12 mouse cellular contexts compared by ENCODE assay signal in genomic region chr17:28823004-28823745, GRCm38 (mm10). TPM values are rescaled to one million over a fixed set of nuclear protein-coding genes. Genes with fewer than 3 reads are reported as not detected.
A peak's percentile ranks its signal among the peaks of the same experiment; 100 is the strongest.
DNase-seq lines count a peak whose midpoint lies in the region; ATAC-seq and TF ChIP-seq lines count a peak whose summit lies in the region.
"Had no signal": no experiment of that assay in that cellular context is flagged by ENCODE, and none has a peak within 500 bp of the region (broad histone marks: within the 10 kb centered on the region; RNA-seq: fewer than 3 reads in every experiment).

No protein-coding gene starts in this region.

- H3K27ac ChIP-seq in heart, embryonic 13.5 days (replicated peaks), result no peak overlapping the region
- peak overlapping the region; percentile 92 for H3K27ac ChIP-seq in bone marrow, adult 2 months (ENCODE audit: control insufficient read depth, insufficient read depth, low read depth, low read length, poor library complexity)
- H3K27ac ChIP-seq in liver, postnatal 0 days (ENCODE audit: low read depth), result peak overlapping the region; percentile 92
- no peak overlapping the region for H3K27ac ChIP-seq in neural tube, embryonic 15.5 days (replicated peaks)
- H3K27ac ChIP-seq: limb, embryonic 15.5 days; neural tube, embryonic 13.5 days had no signal

- ATAC-seq in heart, embryonic 13.5 days (ENCODE audit: extremely low read depth, insufficient number of reproducible peaks, low FRiP score, low TSS enrichment), result peak; percentile 37; the same call in 1 of the 2 replicates
- ATAC-seq in liver, postnatal 0 days, result peak; percentile 99
- no peak for ATAC-seq in neural tube, embryonic 15.5 days (ENCODE audit: low FRiP score)
- no peak for ATAC-seq in activated CD4-positive, CD25-positive, alpha-beta regulatory T cell, adult 4 months
- ATAC-seq: CD4-positive, CD25-positive, alpha-beta regulatory T cell, adult 4 months had no signal

- WGBS in heart, embryonic 13.5 days, result 80% methylated on average over 13 of the region's 13 CpGs
- WGBS in bone marrow, adult 2 months, result 71% methylated on average over 13 of the region's 13 CpGs
- 69% methylated on average over 13 of the region's 13 CpGs for WGBS in liver, postnatal 0 days (ENCODE audit: insufficient replicate concordance)
- WGBS in neural tube, embryonic 15.5 days, result 91% methylated on average over 13 of the region's 13 CpGs

- DNase-seq in heart, adult 11 months, result no peak
- peak; percentile 83 to 87 for DNase-seq in cerebellum, postnatal 14 days
- DNase-seq in liver, postnatal 0 days, result peak; percentile 77
- no peak for DNase-seq in right cerebral cortex, adult 2 months (ENCODE audit: low spot score in 2 of 2)

- no peak for TF ChIP-seq CTCF in bone marrow, adult 2 months (IDR thresholded peaks at IDR 0.05; ENCODE audit: control insufficient read depth, insufficient read depth, low read length)
- no peak for TF ChIP-seq CTCF in liver, postnatal 0 days (IDR thresholded peaks at IDR 0.05; ENCODE audit: low read depth)

- H3K4me3 ChIP-seq in heart, embryonic 13.5 days, result no peak overlapping the region
- peak overlapping the region; percentile 68 for H3K4me3 ChIP-seq in bone marrow, adult 2 months (replicated peaks; ENCODE audit: control insufficient read depth, low read depth, low read length)
- H3K4me3 ChIP-seq in liver, postnatal 0 days (ENCODE audit: low read depth, low read length), result peak overlapping the region; percentile 43
- no peak overlapping the region for H3K4me3 ChIP-seq in neural tube, embryonic 15.5 days (replicated peaks)
- H3K4me3 ChIP-seq: limb, embryonic 15.5 days; neural tube, embryonic 13.5 days had no signal

- no peaks in the 10 kb centered on the region for H3K27me3 ChIP-seq in heart, embryonic 13.5 days (replicated peaks)
- H3K27me3 ChIP-seq in liver, postnatal 0 days (ENCODE audit: insufficient read depth, low read length), result no peaks in the 10 kb centered on the region
- no peaks in the 10 kb centered on the region for H3K27me3 ChIP-seq in neural tube, embryonic 15.5 days (replicated peaks)
- H3K27me3 ChIP-seq: limb, embryonic 15.5 days; neural tube, embryonic 13.5 days had no signal

- H3K4me1 ChIP-seq in heart, embryonic 13.5 days, result peaks cover 19% of the 10 kb centered on the region
- H3K4me1 ChIP-seq in bone marrow, adult 2 months (ENCODE audit: control insufficient read depth, insufficient read depth, low read length), result peaks cover 5% of the 10 kb centered on the region; the same call in 1 of the 2 replicates
- H3K4me1 ChIP-seq in liver, postnatal 0 days (ENCODE audit: insufficient read depth), result peaks cover 28% of the 10 kb centered on the region
- H3K4me1 ChIP-seq in neural tube, embryonic 15.5 days, result no peaks in the 10 kb centered on the region
- H3K4me1 ChIP-seq: limb, embryonic 15.5 days; neural tube, embryonic 13.5 days had no signal

- peak; percentile 86 for TF ChIP-seq POLR2A in bone marrow, adult 2 months (IDR thresholded peaks at IDR 0.05; ENCODE audit: borderline replicate concordance, control insufficient read depth, low read depth, low read length)

- no peak overlapping the region for H3K9ac ChIP-seq in heart, embryonic 13.5 days
- peak overlapping the region; percentile 73 for H3K9ac ChIP-seq in liver, postnatal 0 days (replicated peaks)
- no peak overlapping the region for H3K9ac ChIP-seq in neural tube, embryonic 15.5 days (replicated peaks)
- H3K9ac ChIP-seq: limb, embryonic 15.5 days; neural tube, embryonic 13.5 days had no signal

- peak overlapping the region; percentile 38; the same call in 1 of the 2 replicates for H3K4me2 ChIP-seq in heart, embryonic 13.5 days
- peak overlapping the region; percentile 68 for H3K4me2 ChIP-seq in liver, postnatal 0 days (ENCODE audit: low read depth, low read length)
- no peak overlapping the region for H3K4me2 ChIP-seq in neural tube, embryonic 15.5 days
- H3K4me2 ChIP-seq: limb, embryonic 15.5 days; neural tube, embryonic 13.5 days had no signal

- TF ChIP-seq EP300 in liver, postnatal 0 days (IDR thresholded peaks at IDR 0.05; ENCODE audit: low read depth), result peak; percentile 97

- H3K9me3 ChIP-seq in heart, embryonic 13.5 days, result no peaks in the 10 kb centered on the region
- H3K9me3 ChIP-seq in liver, postnatal 0 days (ENCODE audit: low read length), result no peaks in the 10 kb centered on the region
- no peaks in the 10 kb centered on the region for H3K9me3 ChIP-seq in neural tube, embryonic 15.5 days (replicated peaks)
- H3K9me3 ChIP-seq: limb, embryonic 15.5 days; neural tube, embryonic 13.5 days had no signal

- H3K36me3 ChIP-seq in heart, embryonic 13.5 days, result peaks cover 100% of the 10 kb centered on the region
- peaks cover 94% of the 10 kb centered on the region for H3K36me3 ChIP-seq in liver, postnatal 0 days (replicated peaks; ENCODE audit: insufficient read depth, low read length)
- H3K36me3 ChIP-seq in neural tube, embryonic 15.5 days, result peaks cover 92% of the 10 kb centered on the region

RNA-seq across cellular contexts. Expression of gene Brpf3, which starts 22.3 kb away (rescaled TPM):
- 7.0 and 8.3 TPM in 2 replicates for polyA plus RNA-seq in heart, embryonic 13.5 days (2015; fragmentation: Nextera tagmentation; extraction: Ambion mirVana)
- 117 and 133 TPM in 2 replicates for polyA plus RNA-seq in bone marrow, adult 2 months (2011; ENCODE audit: insufficient read depth, insufficient read length, low replicate concordance, missing spikeins)
- 33.9 and 35.6 TPM in 2 replicates for polyA plus RNA-seq in liver, postnatal 0 days (2015; fragmentation: Nextera tagmentation; extraction: Ambion mirVana)
- 7.0 and 10.9 TPM in 2 replicates for polyA plus RNA-seq in neural tube, embryonic 15.5 days (2015; fragmentation: Nextera tagmentation; extraction: Ambion mirVana)
- polyA plus RNA-seq in activated CD4-positive, CD25-positive, alpha-beta regulatory T cell, adult 4 months (2017; shearing (Covaris generic)), result 1 to 10 TPM; 2.4 to 5.5 TPM

RNA-seq across cellular contexts. Expression of gene Pnpla1, which starts 35.0 kb away (rescaled TPM):
- polyA plus RNA-seq in heart, embryonic 13.5 days (2015; fragmentation: Nextera tagmentation; extraction: Ambion mirVana), result not detected in 2 replicates
- 0.67 TPM in 1 of 2 replicates, not detected in the other for polyA plus RNA-seq in bone marrow, adult 2 months (2011; ENCODE audit: insufficient read depth, insufficient read length, low replicate concordance, missing spikeins)
- 0.09 and 0.16 TPM in 2 replicates for polyA plus RNA-seq in liver, postnatal 0 days (2015; fragmentation: Nextera tagmentation; extraction: Ambion mirVana)
- polyA plus RNA-seq in neural tube, embryonic 15.5 days (2015; fragmentation: Nextera tagmentation; extraction: Ambion mirVana), result 0.06 and 0.15 TPM in 2 replicates
- polyA plus RNA-seq in activated CD4-positive, CD25-positive, alpha-beta regulatory T cell, adult 4 months (2017; shearing (Covaris generic)), result not detected
- polyA plus RNA-seq: CD4-positive, CD25-positive, alpha-beta regulatory T cell, adult 4 months; forebrain, embryonic 11.5 days; neural tube, embryonic 13.5 days had no signal

RNA-seq across cellular contexts. Expression of gene Mapk13, which starts 54.1 kb away (rescaled TPM):
- polyA plus RNA-seq in heart, embryonic 13.5 days (2015; fragmentation: Nextera tagmentation; extraction: Ambion mirVana), result 4.3 and 7.1 TPM in 2 replicates
- polyA plus RNA-seq in bone marrow, adult 2 months (2011; ENCODE audit: insufficient read depth, insufficient read length, low replicate concordance, missing spikeins), result 37.7 and 70.0 TPM in 2 replicates
- polyA plus RNA-seq in liver, postnatal 0 days (2015; fragmentation: Nextera tagmentation; extraction: Ambion mirVana), result 25.2 and 27.6 TPM in 2 replicates
- polyA plus RNA-seq in neural tube, embryonic 15.5 days (2015; fragmentation: Nextera tagmentation; extraction: Ambion mirVana), result 1.2 and 13.6 TPM in 2 replicates
- not detected for polyA plus RNA-seq in activated CD4-positive, CD25-positive, alpha-beta regulatory T cell, adult 4 months (2017; shearing (Covaris generic))
- polyA plus RNA-seq: CD4-positive, CD25-positive, alpha-beta regulatory T cell, adult 4 months had no signal

Comparison
In these comparisons a context has a peak if more than half of its experiments do, and no peak if none do; other contexts are left out.
1. ATAC-seq: peak in heart, embryonic 13.5 days (single experiment) and liver, postnatal 0 days (single experiment); none in neural tube, embryonic 15.5 days (single experiment) and activated CD4-positive, CD25-positive, alpha-beta regulatory T cell, adult 4 months (single experiment).
2. H3K27ac ChIP-seq: peak in bone marrow, adult 2 months (single experiment) and liver, postnatal 0 days (single experiment); none in heart, embryonic 13.5 days (single experiment) and neural tube, embryonic 15.5 days (single experiment).
3. H3K4me3 ChIP-seq: peak in bone marrow, adult 2 months (single experiment) and liver, postnatal 0 days (single experiment); none in heart, embryonic 13.5 days (single experiment) and neural tube, embryonic 15.5 days (single experiment).
4. DNase-seq: peak in cerebellum, postnatal 14 days (2 of 2) and liver, postnatal 0 days (single experiment); none in heart, adult 11 months (single experiment) and right cerebral cortex, adult 2 months (0 of 2).